Mouse (Mus musculus) skeletal muscle tissue, adult 2 months (tissue): Measurements from ENCODE around the gene Gm20509.
"Not testable (repeated sequence)": the region's sequence is repeated elsewhere in the genome, so short reads cannot be mapped to it uniquely, and the experiment has no call there.

Source experiments
- DNase-seq: peaks from one replicate; pipeline ENCODE4 v3.0.0-alpha.2; 2012; ENCODE audit warnings: low read depth, low spot score

Gene Gm20509

GRCm38 (mm10) chr9:73102181-73102580 is at the start of gene Gm20509:
Gm20509 (plus strand) TSS chr9:73102470.
- no peak for DNase-seq

DNA sequence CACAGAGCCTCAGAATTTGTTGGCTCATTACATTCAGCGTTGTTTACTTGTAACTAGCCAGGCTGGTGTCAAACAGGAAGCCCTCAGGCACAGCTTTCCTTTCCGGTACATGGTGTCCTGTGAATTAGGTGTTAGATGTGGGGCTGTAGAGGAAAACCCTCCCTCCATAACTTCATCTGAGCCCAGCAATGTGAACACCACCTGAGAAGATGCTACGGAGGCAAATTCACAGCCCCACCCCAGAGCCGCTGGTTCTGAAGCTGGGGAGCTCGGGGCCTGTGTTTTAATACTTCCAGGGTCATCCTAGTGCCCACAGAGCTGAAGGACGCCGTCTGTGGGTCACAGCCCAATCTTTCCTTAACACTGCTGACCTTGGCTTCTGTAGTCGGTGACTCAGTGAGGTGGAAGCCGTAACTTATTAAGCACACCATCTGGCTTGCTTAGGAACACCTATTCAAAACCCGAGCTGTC is 46.8 kb upstream of the Gm20509 start:
- DNase-seq, result no peak

- DNase-seq, result no peak
These were observed 43.0 kb upstream of the Gm20509 start for GRCm38 (mm10) chr9:73059224-73059623.

- DNase-seq, result no peak
These were observed 38.5 kb upstream of the Gm20509 start for GRCm38 (mm10) chr9:73063621-73064290.

DNA sequence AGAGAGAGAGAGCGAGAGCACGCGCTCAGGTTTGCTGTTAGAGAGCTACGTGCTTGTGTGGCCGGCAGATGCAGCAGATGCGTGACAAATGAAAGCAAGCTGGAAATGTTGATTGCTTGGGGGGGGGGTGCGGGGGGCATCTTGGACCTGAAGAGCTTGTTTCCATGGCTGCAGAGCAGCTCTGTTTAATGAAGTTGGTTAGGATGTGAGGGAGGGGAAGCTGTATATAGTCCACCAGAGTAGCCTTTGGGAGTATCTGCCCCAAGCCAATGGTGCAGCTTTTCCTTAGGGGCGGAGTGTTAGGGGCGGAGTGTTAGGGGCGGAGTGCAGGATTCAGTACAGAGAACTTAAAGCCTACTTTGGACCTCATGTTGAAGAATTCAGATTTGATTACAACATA is 35.2 kb upstream of the Gm20509 start:
- no peak for DNase-seq

- no peak for DNase-seq
These were observed 34.0 kb upstream of the Gm20509 start for GRCm38 (mm10) chr9:73068230-73068679.

DNA sequence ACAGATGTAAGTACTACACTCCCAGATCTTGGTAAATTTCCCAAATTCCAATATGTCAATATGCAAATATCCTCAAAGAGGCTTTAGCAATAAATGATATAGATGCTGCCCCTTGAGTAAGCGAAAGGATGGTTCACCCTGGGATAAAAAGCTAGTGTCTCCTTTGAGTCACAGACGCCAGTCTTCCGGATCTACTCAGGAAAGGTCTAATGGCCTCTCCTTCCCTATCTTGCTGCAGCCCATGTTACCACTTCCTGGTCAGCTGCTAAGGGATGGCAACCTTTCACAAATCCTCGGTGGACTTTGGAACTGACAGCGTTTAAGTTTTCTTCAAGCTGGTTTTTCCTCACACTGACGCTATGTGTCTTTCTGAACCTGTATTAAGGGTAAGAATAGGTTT is 33.6 kb upstream of the Gm20509 start:
- DNase-seq, result no peak

DNA sequence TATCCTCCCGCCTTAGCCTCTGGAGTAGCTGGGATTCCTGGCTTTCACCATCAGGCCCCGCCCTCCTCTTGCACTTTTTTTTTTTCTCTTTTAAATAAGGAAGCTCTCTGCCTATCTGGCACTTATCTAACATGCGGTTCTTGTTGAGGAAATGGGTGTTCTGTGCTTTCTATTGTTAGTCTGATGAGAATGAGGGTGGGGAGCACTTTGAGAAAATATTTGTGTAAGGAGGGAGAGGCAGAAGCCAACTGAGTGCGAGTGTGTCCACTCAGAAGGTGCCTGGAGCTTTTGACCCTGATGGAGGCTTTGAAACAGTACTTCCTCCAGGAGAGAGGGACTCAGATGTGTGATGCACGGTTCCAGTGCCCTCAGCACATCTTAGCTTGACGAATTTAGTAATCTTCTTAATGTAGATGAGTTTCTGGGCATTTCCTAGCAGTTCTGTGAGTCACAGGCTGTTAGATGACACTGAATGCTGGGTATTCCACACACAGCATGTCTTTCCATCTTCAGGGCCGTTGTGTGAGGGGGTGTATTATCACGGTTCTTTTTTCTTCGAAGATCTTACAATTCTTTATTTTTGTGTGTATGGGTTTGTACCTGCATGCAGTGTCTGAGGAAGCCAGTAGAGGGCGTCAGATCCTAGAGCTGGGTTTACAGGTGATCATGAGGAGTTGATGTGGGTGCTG is 31.2 kb upstream of the Gm20509 start:
- no peak for DNase-seq

GRCm38 (mm10) chr9:73072426-73072825 is 29.8 kb upstream of the Gm20509 start:
- DNase-seq, result no peak

DNA sequence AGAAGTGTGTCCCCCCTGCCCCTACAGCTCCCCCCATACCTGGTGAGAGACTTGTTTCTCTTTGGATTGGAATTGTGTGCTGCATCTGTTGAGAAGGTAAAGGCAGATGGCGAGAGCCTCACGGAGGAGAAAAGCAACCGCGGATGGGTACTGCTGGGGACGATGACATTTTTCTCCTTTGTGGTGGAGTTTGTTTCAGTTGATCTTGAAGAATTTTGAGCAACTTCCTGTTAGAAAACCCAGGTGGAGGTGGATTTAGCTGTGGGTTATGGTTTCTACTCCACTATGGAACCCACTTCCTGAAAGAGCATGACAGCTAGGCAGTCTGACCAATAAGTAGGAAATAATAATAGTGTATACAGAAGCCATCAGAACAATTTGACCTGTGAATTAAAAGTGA is 29.1 kb upstream of the Gm20509 start:
- no peak for DNase-seq

- not testable (repeated sequence) for DNase-seq
These were observed 22.9 kb upstream of the Gm20509 start for GRCm38 (mm10) chr9:73079349-73079748.

DNA sequence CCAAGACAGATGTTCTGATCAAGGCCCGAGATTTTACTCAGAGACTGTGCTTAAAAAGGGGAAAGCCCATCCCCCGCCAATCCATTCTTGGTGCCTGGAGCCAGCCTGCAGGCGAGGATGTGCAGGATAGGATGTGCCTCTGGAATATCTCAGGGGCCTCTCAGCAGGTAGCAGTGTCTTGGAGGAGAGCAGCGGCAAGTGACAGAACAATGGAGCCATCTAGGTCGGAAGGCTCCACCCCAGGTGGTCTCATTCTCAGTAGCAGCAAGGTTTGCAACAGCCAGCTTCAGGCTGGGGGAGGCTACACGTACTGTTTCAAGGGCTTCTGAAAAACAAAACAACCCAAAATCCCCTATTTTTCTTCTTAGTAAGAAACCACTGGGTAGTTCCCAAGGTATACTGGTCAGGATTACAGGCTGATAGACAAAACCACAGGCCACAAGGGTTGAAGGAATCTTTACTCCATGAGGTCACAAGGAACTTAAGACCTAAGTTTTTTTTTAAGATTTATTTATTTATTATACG is 22.4 kb upstream of the Gm20509 start:
- no peak for DNase-seq

DNA sequence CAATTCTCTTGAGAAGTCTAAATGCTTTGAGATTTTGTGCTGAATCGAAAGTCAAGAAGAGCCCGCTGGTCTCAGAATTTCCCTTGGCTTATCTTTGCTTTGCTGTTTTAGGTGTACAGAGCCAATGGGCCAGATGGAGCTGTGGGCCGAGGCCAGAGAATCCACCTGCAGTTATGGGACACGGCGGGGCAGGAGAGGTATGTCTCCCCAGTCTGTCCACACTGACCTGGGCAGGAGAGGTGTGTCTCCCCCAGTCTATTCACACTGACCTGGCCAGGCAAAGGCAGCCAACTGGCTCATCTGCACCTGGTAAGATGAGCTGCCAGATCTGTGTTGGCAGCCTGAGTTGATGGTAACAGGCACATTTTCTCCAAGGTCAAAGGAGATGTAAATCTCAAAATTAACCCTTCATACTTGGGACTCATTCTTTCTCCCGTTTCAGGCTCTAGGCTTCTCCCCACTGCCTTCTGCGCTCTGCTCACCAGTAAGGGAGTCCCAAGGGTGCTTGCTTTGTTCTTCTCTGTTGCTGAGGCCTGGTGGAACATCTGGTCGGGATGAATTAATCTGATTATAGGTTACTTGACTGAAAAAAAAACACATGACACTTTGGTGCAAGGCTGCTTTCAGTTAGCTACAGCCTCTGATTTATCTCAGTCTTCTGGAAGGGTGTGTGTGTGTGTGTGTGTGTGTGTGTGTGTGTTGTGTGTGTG is 19.8 kb upstream of the Gm20509 start:
- DNase-seq, result no peak

GRCm38 (mm10) chr9:73083956-73084355 is 18.3 kb upstream of the Gm20509 start:
- DNase-seq, result no peak

GRCm38 (mm10) chr9:73085845-73086244 is 16.4 kb upstream of the Gm20509 start:
- DNase-seq, result no peak

DNA sequence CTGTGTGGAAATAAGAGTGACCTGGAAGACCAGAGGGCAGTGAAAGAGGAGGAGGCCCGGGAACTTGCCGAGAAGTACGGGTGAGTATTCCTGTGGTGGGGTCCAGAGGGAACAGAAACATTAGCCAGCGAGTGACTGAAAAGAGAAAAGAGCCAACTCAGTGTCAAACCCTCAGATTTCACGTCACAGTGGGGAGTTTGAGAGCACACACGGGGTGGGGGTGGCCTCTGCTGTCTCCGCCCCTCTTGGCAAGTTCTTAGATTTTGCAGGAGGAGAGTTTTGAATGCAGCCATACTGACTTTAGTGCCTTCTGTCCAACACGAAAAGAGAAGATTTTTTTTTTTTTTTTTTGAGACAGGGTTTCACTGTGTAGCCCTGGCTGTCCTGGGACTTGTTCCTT is 15.1 kb upstream of the Gm20509 start:
- no peak for DNase-seq

- no peak for DNase-seq
These were observed 14.7 kb upstream of the Gm20509 start for GRCm38 (mm10) chr9:73087581-73087980.

DNA sequence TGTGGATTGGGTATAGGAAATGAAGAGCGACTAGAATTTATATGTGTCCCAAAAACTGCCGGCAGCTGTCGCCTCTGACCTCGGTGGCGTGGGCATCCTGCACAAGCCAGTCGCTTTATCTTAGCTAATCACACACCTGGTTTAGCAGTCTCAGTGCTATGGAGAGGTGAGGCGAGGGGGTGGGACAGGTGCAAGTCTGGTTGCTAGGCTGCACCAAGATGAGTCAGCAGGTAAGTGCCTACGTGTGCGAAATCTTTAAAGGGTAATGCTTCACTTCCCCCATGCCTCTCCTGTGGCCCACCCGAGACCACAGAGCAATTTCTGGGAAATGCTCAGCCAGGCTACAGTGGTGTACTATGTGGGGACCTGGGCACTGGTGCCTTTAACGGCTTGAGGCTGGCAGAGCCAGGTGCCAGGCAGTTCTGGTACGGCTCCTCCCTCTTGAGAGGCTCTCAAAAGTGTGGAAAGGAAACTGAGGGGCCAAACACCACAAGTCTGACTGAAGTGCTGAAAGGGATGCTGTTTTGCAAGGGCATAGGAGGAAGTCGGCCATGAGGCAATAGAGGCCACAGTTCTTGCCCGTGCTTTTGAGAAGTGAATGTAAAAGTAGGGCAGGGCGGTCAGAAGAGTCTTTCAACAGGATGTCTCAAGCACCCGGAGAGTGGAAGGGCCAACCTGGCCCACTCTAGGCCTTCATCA is 12.9 kb upstream of the Gm20509 start:
- no peak for DNase-seq

- DNase-seq, result no peak
These were observed 12.1 kb upstream of the Gm20509 start for GRCm38 (mm10) chr9:73090121-73090520.

DNA sequence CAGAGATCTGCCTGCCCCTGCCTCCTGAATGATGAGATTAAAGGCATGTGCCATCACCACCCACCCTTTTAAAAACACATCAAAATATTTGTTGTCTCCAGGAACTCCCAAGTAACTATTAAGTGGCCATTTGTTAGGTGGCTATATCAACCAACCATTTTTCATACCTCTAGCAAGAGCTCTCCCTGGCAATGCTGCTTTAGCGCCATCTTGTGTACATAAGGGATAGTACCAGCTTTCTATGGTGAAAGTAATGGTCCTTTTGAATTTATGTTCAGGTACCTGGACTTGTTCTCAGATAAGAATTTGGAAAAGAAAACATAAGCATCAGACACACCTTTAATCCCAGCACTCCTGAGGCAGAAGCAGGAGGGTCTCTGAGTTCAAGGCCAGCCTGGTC is 10.5 kb upstream of the Gm20509 start:
- DNase-seq, result no peak

DNA sequence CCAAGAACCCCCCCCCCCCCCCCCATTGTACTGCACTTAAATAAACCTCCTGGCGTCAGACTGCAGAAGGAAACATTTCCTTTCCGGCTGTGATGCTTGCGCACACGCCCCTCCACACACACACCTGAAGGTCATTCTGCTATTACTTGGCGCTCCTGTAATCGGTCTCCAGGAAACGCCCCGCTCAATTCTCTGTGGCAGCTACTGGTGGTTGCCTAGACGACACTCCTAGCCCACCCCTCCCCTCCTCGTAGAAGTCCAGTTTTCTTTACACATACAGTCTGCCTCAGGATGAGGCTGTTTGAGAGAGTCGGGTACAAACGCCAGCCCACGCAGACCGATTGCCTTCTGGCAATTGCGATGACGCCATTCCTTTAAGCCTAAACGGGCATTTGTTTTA is 7.7 kb upstream of the Gm20509 start:
- DNase-seq, result no peak

DNA sequence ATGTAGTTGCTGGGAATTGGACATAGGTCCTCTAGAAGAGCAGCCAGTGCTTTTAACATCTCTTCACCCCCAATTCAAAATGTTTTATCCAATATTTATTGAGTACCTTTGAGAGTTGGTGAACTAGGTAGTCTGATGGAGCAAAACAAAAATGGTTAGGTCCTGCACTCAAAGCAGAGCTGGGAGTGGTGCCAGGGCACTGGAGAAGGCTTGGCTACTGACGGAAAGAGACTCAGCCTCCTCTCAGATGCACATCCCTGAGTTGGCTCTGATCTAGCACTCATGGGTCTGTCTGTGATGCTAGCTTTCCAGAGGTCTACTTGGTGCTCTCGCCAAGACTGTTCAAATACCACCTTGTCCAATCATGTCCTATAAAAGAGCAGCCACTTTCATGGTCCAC is 4.4 kb upstream of the Gm20509 start:
- DNase-seq, result no peak
